Mouse (Mus musculus) liver, adult 2 months (tissue): ENCODE results near the gene Fgf15. TPM values are rescaled to one million over a fixed set of nuclear protein-coding genes. Genes with fewer than 3 reads are reported as not detected.
A peak's percentile ranks its signal among the peaks of the same experiment; 100 is the strongest.

Source experiments
- DNase-seq: peaks from one replicate; pipeline ENCODE4 v3.0.0-alpha.2; 2011; ENCODE audit warnings: low read depth, low spot score; ENCODE audit errors: extremely low read depth
- H3K27ac ChIP-seq: fragments of 200-500 bp; replicated peaks from 2 replicates; pipeline ENCODE4 v1.5.1; 2012; ENCODE audit warnings: low read depth, mild to moderate bottlenecking, control low read depth, inconsistent platforms, low read length; ENCODE audit not compliant: insufficient read depth
- H3K27me3 ChIP-seq: fragments of 200-500 bp; 2 replicates; pipeline ENCODE4 v1.6.1; 2012; ENCODE audit warnings: mild to moderate bottlenecking, moderate library complexity, low read length, inconsistent platforms; ENCODE audit not compliant: control insufficient read depth, insufficient read depth
- H3K36me3 ChIP-seq: fragments of 200-500 bp; 2 replicates; pipeline ENCODE4 v1.6.1; 2012; ENCODE audit warnings: low read length, inconsistent platforms; ENCODE audit not compliant: control insufficient read depth, insufficient read depth
- H3K4me1 ChIP-seq: fragments of 200-500 bp; 2 replicates; pipeline ENCODE4 v1.6.1; 2011; ENCODE audit warnings: low read length; ENCODE audit not compliant: control insufficient read depth, insufficient read depth
- H3K4me3 ChIP-seq: fragments of 200-500 bp; 2 replicates; pipeline ENCODE4 v1.5.1; 2011; ENCODE audit warnings: low read depth, mild to moderate bottlenecking, control low read depth, low read length, moderate library complexity; ENCODE audit not compliant: insufficient read depth
- H3K79me2 ChIP-seq: fragments of 200-500 bp; 2 replicates; pipeline ENCODE4 v1.6.1; 2012; ENCODE audit warnings: inconsistent platforms, mild to moderate bottlenecking, low read length, moderate library complexity; ENCODE audit not compliant: control insufficient read depth, insufficient read depth
- H3K9ac ChIP-seq: fragments of 200-500 bp; 2 replicates; pipeline ENCODE4 v1.6.1; 2012; ENCODE audit warnings: low read depth, mild to moderate bottlenecking, control low read depth, inconsistent platforms, low read length
- CTCF ChIP-seq: fragments of 200-500 bp; IDR thresholded peaks from 2 replicates; pipeline ENCODE4 v1.5.1; 2011; ENCODE audit warnings: low read depth, low read length, control low read depth
- POLR2A ChIP-seq: fragments of 200-500 bp; IDR thresholded peaks from 2 replicates; pipeline ENCODE4 v1.6.1; 2011; ENCODE audit warnings: low read length, control low read depth; ENCODE audit not compliant: insufficient read depth; ENCODE audit errors: extremely low read depth
- WGBS: fragments of 180-500 bp; shearing (Covaris S2); methylation state at CpG from one replicate; pipeline ENCODE4 v1.1.7; 2018; 5-methylcytosine and 5-hydroxymethylcytosine counted together
- polyA plus RNA-seq: library from polyadenylated mRNA; depleted of rRNA; stranded (reverse); fragments of >200 nt; gene quantifications from 2 replicates; pipeline ENCODE4 v1.2.3, GENCODE M21; 2012; rRNA removed
- total RNA-seq: library from RNA; depleted of rRNA; stranded (reverse); fragments of >200 nt; gene quantifications from 2 replicates; pipeline ENCODE4 v1.2.3, GENCODE M21; 2014; rRNA removed

Gene Fgf15
- total and polyA plus RNA-seq, 2 experiments = not detected

DNA sequence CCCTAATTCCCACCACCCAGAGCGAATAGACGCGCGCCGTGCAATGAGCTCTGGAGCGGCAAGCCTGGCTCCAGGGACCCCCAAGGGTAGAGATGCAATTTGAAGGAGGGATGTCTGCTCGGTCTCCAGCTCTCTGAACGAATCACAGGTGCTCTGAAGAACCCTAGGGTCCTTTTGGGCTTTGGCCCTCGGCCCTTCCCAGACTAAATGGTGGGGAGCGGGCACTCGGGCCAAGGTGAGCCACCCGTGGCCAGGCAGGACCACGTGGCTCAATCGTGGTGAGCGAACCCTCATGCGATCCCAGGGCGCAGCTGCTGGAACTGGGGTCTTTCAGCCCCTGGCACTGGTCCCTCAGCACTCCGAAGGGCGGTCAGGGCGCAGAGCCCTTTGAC lies 46.4 kb downstream of the Fgf15 start:
- H3K4me3 ChIP-seq = peak overlapping the region; percentile 40; the same call in 1 of the 2 replicates
- no peak for DNase-seq
- TF ChIP-seq POLR2A = no peak

DNA sequence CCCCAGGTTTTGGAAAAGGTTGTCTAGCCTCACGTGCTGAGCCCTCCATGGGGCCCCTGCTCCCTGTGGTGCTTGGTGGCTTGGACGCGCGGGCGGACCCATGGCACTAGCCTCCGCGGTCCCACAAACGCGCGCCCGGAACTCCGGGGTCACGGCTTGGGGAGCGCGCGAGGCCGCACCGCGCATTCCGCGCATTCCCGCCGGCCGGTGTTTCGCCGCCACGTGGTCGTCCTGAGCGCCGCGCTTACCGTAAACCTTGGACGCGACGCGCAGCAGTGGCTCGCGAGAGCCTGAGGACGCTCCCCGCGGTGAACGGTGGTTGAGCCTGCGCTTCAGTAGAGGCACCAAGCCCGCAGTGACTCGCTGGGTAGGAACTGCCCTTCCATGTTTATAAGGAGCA lies 46.9 kb downstream of the Fgf15 start:
- no peaks in the 10 kb centered on the region for H3K79me2 ChIP-seq
- H3K9ac ChIP-seq = peak overlapping the region; percentile 48
- WGBS = under 1% methylated on average over 43 of the region's 45 CpGs
- peak; percentile 65 for DNase-seq
- no peak overlapping the region for H3K27ac ChIP-seq
- H3K36me3 ChIP-seq = no peaks in the 10 kb centered on the region
- H3K27me3 ChIP-seq = no peaks in the 10 kb centered on the region
- TF ChIP-seq CTCF (peak; percentile 37), POLR2A (no peak)
- H3K4me1 ChIP-seq = peaks cover 17% of the 10 kb centered on the region
- H3K4me3 ChIP-seq = peak overlapping the region; percentile 40; the same call in 1 of the 2 replicates

More for the DNA sequence above, 46.4 kb downstream of the Fgf15 start:
- no peaks in the 10 kb centered on the region for H3K36me3 ChIP-seq
- no peak overlapping the region for H3K27ac ChIP-seq
- H3K27me3 ChIP-seq = no peaks in the 10 kb centered on the region
- no peaks in the 10 kb centered on the region for H3K79me2 ChIP-seq
- H3K4me1 ChIP-seq = peaks cover 17% of the 10 kb centered on the region
- WGBS = 6% methylated on average over 20 of the region's 20 CpGs
- peak overlapping the region; percentile 48; the same call in 1 of the 2 replicates for H3K9ac ChIP-seq

Other genes starting within 250 kb of the Fgf15 start
- gene Ano1, start 144.6 kb upstream of the Fgf15 start, total RNA-seq = 1.9 and 2.4 TPM in 2 replicates
- gene Ano1, start 144.6 kb upstream of the Fgf15 start, polyA plus RNA-seq = 0.97 and 1.6 TPM in 2 replicates
- not detected in 2 replicates for gene Fgf3, start 58.4 kb upstream of the Fgf15 start, total RNA-seq
- 0.04 TPM in 1 of 2 replicates, not detected in the other for gene Fgf3, start 58.4 kb upstream of the Fgf15 start, polyA plus RNA-seq
- not detected in 2 replicates for gene Fgf4, start 49.2 kb upstream of the Fgf15 start, total RNA-seq
- gene Fgf4, start 49.2 kb upstream of the Fgf15 start, polyA plus RNA-seq = not detected in 2 replicates
- 8.9 and 10.6 TPM in 2 replicates for gene LTO1, start 18.6 kb downstream of the Fgf15 start, total RNA-seq
- gene LTO1, start 18.6 kb downstream of the Fgf15 start, polyA plus RNA-seq = 10.1 and 11.2 TPM in 2 replicates
- 42.5 and 49.3 TPM in 2 replicates for gene Ccnd1, start 43.4 kb downstream of the Fgf15 start, total RNA-seq
- gene Ccnd1, start 43.4 kb downstream of the Fgf15 start, polyA plus RNA-seq = 36.4 and 55.0 TPM in 2 replicates